Mouse (Mus musculus) macrophage (primary cell): Measurements from ENCODE around the gene Atp11c. TPM values are rescaled to one million over a fixed set of nuclear protein-coding genes. Genes with fewer than 3 reads are reported as not detected.

Experiments used
- H3K27ac ChIP-seq: fragments of 350-480 bp; formaldehyde crosslinking; 2 replicates; pipeline ENCODE4 v1.9.0; 2021
- H3K36me3 ChIP-seq: fragments of 350-480 bp; formaldehyde crosslinking; 2 replicates; pipeline ENCODE4 v1.9.0; 2021; ENCODE audit errors: inconsistent target
- H3K4me3 ChIP-seq: fragments of 350-480 bp; formaldehyde crosslinking; 2 replicates; pipeline ENCODE4 v1.9.0; 2021; ENCODE audit errors: inconsistent target
- H3K79me2 ChIP-seq: fragments of 350-480 bp; formaldehyde crosslinking; 2 replicates; pipeline ENCODE4 v1.9.0; 2021; ENCODE audit errors: inconsistent target
- WGBS: methylation state at CpG from one replicate; pipeline ENCODE4 v1.1.7; 2026; ENCODE audit warnings: inconsistent platforms; ENCODE audit not compliant: missing documents; 5-methylcytosine and 5-hydroxymethylcytosine counted together
- polyA plus RNA-seq: library from polyadenylated mRNA; stranded (reverse); fragments of 250-400 nt; gene quantifications from 3 replicates; pipeline ENCODE4 v1.2.4, GENCODE M21; 2018; ENCODE audit warnings: inconsistent platforms

Gene Atp11c
- polyA plus RNA-seq, 1 experiment from 2014 or later = 10.1 TPM

- no peaks in the 10 kb centered on the region for H3K79me2 ChIP-seq
- H3K27ac ChIP-seq = no peak overlapping the region
- 90% methylated on average over 3 of the region's 3 CpGs for WGBS
- H3K4me3 ChIP-seq = no peak overlapping the region
- H3K36me3 ChIP-seq = no peaks in the 10 kb centered on the region
Observed at GRCm38 (mm10) chrX:60317661-60318060, 274.8 kb downstream of the Atp11c start.

- H3K27ac ChIP-seq = no peak overlapping the region
- no peaks in the 10 kb centered on the region for H3K79me2 ChIP-seq
- 90% methylated on average over 2 of the region's 2 CpGs for WGBS
- no peaks in the 10 kb centered on the region for H3K36me3 ChIP-seq
- no peak overlapping the region for H3K4me3 ChIP-seq
Observed at GRCm38 (mm10) chrX:60292335-60292734, 300.2 kb downstream of the Atp11c start.

- Histone ChIP-seq H3K4me3 (no peak overlapping the region), H3K36me3 (no peaks in the 10 kb centered on the region), H3K27ac (no peak overlapping the region), H3K79me2 (no peaks in the 10 kb centered on the region)
Observed at GRCm38 (mm10) chrX:60255346-60255745, 337.2 kb downstream of the Atp11c start.

- 57% methylated on average over 1 of the region's 1 CpGs for WGBS
- Histone ChIP-seq H3K36me3 (no peaks in the 10 kb centered on the region), H3K4me3 (no peak overlapping the region), H3K27ac (no peak overlapping the region), H3K79me2 (no peaks in the 10 kb centered on the region)
Observed at GRCm38 (mm10) chrX:60187726-60188125, 404.8 kb downstream of the Atp11c start.

GRCm38 (mm10) chrX:60182611-60183010 is 409.9 kb downstream of the Atp11c start:
- H3K4me3 ChIP-seq = no peak overlapping the region
- WGBS = 81% methylated on average over 3 of the region's 3 CpGs
- H3K27ac ChIP-seq = no peak overlapping the region
- no peaks in the 10 kb centered on the region for H3K79me2 ChIP-seq
- no peaks in the 10 kb centered on the region for H3K36me3 ChIP-seq

GRCm38 (mm10) chrX:60178744-60179458 is 413.6 kb downstream of the Atp11c start, which contains the start of gene Mcf2:
Gene Mcf2 (minus strand): TSS chrX:60179089.
- Histone ChIP-seq H3K36me3 (no peaks in the 10 kb centered on the region), H3K27ac (no peak within 1 kb of the TSS), H3K4me3 (no peak within 1 kb of the TSS), H3K79me2 (no peaks in the 10 kb centered on the region)
- WGBS = 15% methylated on average over 22 of the region's 28 CpGs

- Histone ChIP-seq H3K36me3 (no peaks in the 10 kb centered on the region), H3K27ac (no peak overlapping the region), H3K79me2 (no peaks in the 10 kb centered on the region), H3K4me3 (no peak overlapping the region)
- 15% methylated on average over 17 of the region's 19 CpGs for WGBS
Observed at GRCm38 (mm10) chrX:60178025-60178743, 414.3 kb downstream of the Atp11c start.

Other genes starting within 250 kb of the Atp11c start
- gene Gm7073, start 53.4 kb downstream of the Atp11c start, polyA plus RNA-seq = not detected in 3 replicates